Mouse (Mus musculus) cortical plate, adult 2 months (tissue): ENCODE results near the gene Pnpo.

Source experiments
- CTCF ChIP-seq: fragments of 200-500 bp; IDR thresholded peaks from 2 replicates; pipeline ENCODE4 v1.5.1; 2011; ENCODE audit warnings: mild to moderate bottlenecking, control low read depth, low read length; ENCODE audit not compliant: insufficient read depth; ENCODE audit errors: extremely low read depth
- POLR2A ChIP-seq: fragments of 200-500 bp; IDR thresholded peaks from 2 replicates; pipeline ENCODE4 v1.6.1; 2011; ENCODE audit warnings: mild to moderate bottlenecking, low read length, control low read depth; ENCODE audit not compliant: insufficient read depth; ENCODE audit errors: extremely low read depth

- TF ChIP-seq CTCF (peak; percentile 90), POLR2A (no peak)
Observed at GRCm38 (mm10) chr11:96910003-96910402, 33.8 kb downstream of the Pnpo start.
